Mouse (Mus musculus) CD8-positive naive resting alpha-beta T cell, adult 2 months (primary cell): ENCODE measurements around the gene Ctnnal1.

Source experiments
- DNase-seq, 2 experiments: peaks; one replicate each; pipeline ENCODE4 v3.0.0; 2022; ENCODE audit warnings: low read depth in 2 of 2, low spot score in 2 of 2

The Ctnnal1 gene

DNA sequence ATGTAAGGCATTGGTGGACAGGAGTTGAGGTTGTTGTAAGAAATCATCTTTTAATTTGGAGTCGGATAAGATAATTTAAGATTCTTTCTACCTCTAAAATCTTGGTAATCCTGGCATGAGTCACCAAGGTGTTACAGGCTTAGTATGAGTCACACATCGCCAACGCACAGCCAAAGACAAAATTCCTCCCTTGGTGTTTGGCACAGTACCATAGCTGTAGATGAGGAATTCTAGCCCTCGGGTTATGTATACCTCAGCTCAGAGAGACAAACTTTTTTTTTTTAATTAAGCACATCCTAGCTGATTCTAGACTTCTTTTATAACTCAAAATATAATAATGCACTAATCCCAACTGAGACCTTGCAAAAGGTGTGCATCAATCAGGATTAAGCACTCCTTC is 972 bp downstream of the Ctnnal1 start:
- no peak for DNase-seq

GRCm38 (mm10) chr4:56861551-56861950 is 3.4 kb downstream of the Ctnnal1 start:
- DNase-seq, result no peak

GRCm38 (mm10) chr4:56858733-56859132 is 6.3 kb downstream of the Ctnnal1 start:
- no peak for DNase-seq

DNA sequence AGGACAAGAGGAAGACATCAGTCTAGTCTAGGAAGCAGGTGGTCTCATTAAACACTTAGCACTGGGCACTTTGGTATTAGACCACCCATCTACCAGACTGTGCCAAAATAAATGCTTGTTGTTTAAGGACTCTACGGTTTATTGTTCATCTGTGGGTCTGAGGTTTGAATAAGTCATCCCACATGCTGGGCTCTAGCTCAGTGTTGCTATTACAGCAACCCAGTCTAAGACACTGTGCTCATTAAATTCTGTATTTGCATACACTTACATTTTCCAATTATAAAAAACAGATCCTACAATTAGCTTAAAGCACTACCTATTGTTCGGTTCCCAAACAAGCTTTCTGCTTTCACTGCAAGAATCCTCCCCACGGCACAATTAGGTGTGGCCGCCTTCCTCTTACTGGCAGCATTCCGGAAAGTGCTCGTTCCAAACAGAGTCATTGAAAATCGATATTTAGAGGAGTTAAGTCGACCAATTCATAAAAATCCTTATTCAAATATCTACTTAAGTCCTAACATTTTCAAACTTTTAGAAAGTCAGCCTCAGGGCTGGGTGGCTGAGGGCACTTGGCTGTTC is 8.5 kb downstream of the Ctnnal1 start:
- DNase-seq, result no peak

GRCm38 (mm10) chr4:56855935-56856334 is 9.1 kb downstream of the Ctnnal1 start:
- no peak for DNase-seq

DNA sequence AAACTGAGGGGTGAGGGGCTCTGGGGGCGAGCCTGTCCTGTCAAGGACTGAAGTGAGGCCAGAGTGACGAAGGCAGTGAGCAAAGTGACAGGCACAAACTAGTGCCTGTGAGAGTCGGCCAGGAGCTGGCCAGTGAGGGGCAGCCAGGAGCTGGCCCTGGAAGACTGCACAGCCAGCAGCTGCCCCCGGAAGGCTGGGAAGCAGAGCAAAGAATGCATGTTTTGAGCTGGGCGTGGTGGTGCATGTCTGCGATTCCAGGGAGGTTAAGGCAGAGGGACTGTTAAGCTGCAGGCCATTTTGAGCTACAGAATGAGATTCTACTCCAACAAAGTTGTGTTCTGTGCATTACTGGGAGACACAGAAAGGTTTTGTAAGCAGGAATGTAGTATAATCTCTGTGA is 14.3 kb downstream of the Ctnnal1 start:
- no peak for DNase-seq

DNA sequence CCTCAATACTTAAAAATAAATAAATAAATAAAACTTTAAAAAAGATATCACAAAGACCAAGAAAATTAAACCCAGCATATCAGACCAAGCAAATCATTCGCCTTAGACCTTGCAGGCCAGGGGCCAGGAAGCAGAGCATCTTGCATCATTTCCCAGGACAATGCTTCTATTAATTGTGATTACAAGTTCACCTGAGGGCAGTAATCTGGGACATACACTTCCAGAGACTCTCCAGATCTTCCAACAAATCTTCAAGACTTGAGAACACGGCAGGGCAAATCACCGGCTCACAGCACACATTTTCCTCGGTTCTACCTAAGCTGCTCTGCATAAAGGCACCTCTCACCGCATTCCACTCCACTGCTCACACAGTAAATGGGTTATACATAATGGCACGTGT is 16.9 kb downstream of the Ctnnal1 start:
- DNase-seq, result no peak

GRCm38 (mm10) chr4:56847400-56847799 is 17.6 kb downstream of the Ctnnal1 start:
- DNase-seq, result no peak

- DNase-seq, result no peak
Measured at GRCm38 (mm10) chr4:56845896-56846533, 19.0 kb downstream of the Ctnnal1 start.

DNA sequence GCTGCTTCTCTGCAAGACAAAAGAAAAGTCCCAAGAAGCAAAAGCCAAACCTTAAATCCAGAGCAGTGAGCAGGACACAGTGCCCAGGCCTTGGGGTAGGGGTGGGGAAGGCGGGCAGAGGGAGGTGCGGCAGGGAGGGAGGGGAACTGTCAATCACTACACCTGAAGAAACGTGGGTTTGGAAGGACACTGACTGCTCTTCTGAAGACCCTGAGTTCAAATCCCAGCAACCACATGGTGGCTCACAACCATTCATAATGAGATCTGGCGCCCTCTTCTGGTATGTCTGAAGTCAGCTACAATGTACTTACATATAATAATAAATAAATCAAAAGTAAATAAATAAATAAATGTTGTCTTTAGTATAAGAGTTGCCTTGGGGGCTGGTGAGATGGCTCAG is 20.1 kb downstream of the Ctnnal1 start:
- DNase-seq, result no peak

DNA sequence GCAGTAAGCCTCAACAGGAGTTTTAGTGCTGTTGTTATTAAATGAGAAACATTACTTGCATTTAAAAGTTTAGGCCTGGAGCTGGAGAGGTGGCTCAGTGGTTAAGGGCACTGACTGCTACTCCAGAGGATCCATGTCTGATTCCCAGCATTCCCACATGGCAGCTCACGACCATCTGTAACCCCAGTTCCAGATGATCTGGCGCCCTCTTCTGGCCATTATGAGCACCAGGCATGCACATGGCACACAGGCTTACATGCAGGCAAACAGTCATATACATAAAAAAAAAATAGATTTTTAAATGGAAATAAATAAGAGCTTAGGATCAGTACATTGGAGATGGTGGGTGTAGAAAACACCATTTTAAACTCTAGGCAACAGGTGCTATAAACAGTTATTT is 21.0 kb downstream of the Ctnnal1 start:
- DNase-seq, result no peak

GRCm38 (mm10) chr4:56842501-56842900 is 22.5 kb downstream of the Ctnnal1 start:
- no peak for DNase-seq

- DNase-seq, result no peak
Measured at GRCm38 (mm10) chr4:56840297-56840696, 24.7 kb downstream of the Ctnnal1 start.

DNA sequence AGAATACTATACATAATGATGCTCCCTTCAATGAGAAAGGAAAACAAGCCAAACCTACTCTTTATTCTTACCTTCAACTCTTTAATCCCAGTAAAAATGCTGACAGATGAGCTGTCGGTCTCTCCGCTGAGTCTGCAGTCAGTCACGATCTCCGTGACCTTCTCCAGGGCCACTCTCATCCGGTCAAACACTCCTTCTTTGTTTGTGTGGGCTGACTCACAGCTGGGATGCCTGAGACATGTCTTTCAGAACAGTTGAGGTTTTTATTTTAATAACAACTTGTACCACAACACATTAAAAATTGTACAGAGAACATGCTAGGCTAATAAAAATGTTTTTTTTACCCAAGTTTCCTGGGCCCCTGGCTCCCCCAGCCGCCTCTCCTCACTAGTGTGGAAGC is 27.3 kb downstream of the Ctnnal1 start:
- DNase-seq, result no peak

DNA sequence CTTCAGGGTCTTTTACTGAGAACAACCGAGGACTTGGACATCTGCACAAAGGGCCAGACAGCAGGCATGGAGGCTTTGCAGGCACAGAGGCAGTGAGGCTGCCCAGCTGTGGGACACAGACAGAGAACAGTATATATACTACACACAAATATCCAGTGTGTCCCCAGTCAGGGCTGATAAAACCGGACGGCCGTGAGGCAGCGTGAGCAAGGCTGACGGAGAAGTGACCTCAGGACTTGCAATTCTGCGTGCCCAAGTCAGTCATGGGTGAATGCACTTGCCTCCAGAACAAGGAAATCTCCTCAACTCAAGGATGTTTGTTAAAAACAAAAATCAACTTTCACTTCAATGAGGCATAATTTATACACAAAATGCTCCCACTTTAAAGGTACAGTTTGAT is 33.0 kb downstream of the Ctnnal1 start:
- no peak for DNase-seq

GRCm38 (mm10) chr4:56831013-56831609 is 33.9 kb downstream of the Ctnnal1 start:
- no peak for DNase-seq

DNA sequence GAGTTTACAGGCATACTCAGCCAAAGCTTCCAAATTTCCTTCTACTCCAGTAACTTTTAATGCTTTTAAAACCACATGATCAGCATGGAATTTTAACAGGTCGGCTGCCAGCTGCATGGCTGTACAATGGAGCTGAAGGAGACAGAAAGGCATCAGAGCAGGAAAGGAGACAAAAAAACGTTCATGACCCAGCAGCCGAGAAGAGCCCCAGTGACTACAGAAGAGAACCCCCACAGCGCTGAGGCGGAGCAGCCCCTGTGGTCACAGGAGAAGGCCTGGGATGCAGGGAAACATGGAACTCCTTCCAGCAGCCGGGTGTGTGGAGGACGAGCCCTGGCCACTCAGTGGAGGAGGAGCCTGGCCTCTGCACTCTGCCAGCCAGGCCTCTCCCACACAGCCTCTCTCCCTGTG is 35.5 kb downstream of the Ctnnal1 start:
- no peak for DNase-seq

DNA sequence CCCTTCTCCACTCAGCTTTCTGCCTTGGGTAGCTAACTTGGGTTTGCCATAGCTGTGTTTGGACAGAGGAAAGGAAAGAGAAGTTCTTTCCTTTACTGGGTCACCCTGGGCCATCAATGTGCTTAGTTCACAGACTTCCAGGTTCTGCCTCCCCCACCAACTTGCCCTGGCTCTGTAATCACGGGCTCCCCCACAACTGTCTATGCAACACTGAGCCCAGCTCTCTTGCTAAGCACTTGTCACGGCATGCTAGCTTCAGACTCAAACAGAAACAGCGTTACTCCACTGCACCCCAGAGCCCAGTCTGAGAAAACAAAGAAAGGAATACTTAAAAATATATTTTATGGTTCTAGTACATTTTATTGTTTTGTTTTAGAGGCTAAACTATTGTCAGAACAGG is 36.1 kb downstream of the Ctnnal1 start:
- no peak for DNase-seq

DNA sequence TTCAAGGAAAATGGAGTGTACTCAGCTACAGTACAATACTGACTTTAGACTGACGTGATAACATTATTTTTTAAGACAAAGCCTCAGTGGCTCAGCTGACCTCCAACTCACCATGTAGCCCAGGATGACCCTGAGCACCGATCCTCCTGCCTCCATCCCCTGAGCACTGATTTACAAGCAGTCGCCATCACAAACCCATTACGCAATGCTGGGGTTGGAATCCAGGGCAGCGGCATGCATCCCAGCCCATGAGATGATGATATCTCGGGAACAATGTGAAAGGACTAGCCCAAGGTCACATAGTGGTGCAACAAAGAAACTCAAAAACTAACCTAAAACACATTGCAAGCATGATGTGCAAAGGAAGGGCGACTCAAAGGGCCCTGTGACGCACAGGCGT is 40.8 kb downstream of the Ctnnal1 start:
- no peak for DNase-seq

GRCm38 (mm10) chr4:56820017-56820550 is 44.9 kb downstream of the Ctnnal1 start:
- no peak for DNase-seq

DNA sequence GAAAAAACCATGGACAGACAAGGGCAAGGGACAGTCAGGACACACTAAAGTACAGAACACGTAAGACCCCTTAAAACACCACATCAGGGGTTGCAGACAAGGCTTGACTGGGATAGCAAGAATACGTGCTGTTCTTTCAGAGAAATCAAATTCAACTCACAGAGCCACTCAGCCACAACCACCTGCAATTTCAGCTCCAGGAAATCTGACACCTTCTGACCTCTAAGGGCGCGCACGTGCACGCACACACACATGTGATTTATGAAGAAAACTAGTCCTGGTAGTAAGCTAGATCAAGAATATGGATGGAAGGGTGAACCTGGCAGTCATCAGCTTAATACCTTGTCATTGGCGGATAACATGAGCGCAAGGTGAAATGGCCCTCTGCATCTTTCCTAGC is 49.9 kb downstream of the Ctnnal1 start:
- no peak for DNase-seq

GRCm38 (mm10) chr4:56812096-56812495 is 52.9 kb downstream of the Ctnnal1 start:
- DNase-seq, result no peak

GRCm38 (mm10) chr4:56811642-56812041 is 53.3 kb downstream of the Ctnnal1 start:
- no peak for DNase-seq
